Mouse (Mus musculus) gastrocnemius, postnatal 25 days (tissue): ENCODE measurements around the gene Rsad2. TPM values are rescaled to one million over a fixed set of nuclear protein-coding genes. Genes with fewer than 3 reads are reported as not detected.
"Not testable (repeated sequence)": the region's sequence is repeated elsewhere in the genome, so short reads cannot be mapped to it uniquely, and the experiment has no call there.

Source experiments
- DNase-seq: peaks from one replicate; pipeline ENCODE4 v3.0.0; 2022
- long read RNA-seq, 2 experiments: library from polyadenylated mRNA; stranded (forward); transcript quantifications; one replicate each; pipeline ENCODE4 v2.0.0; 2021
- total RNA-seq, 2 experiments: library from RNA; stranded (reverse); gene quantifications; 1 replicate in 1 of 2; 2 replicates in 1 of 2; pipeline ENCODE4 v1.2.3; 2021

Gene Rsad2
- under 1 TPM; 0.72 to 0.99 TPM for total RNA-seq
- long read RNA-seq, experiment 1 = 0 reads
- long read RNA-seq, experiment 2, partial matches to known transcripts = 0 of 1 reads
- long read RNA-seq, experiment 2, other reads (novel, unspliced or antisense) = 0 of 1 reads

- peak; percentile 69 for DNase-seq
Observed at GRCm38 (mm10) chr12:26456028-26456698, at the start of gene Rsad2. Rsad2 (minus strand) TSS chr12:26456452.

- DNase-seq = no peak
Observed at GRCm38 (mm10) chr12:26501042-26501441, 44.8 kb upstream of the Rsad2 start.

- no peak for DNase-seq
Observed at GRCm38 (mm10) chr12:26489942-26490341, 33.7 kb upstream of the Rsad2 start.

GRCm38 (mm10) chr12:26488617-26489274 lies 32.5 kb upstream of the Rsad2 start:
- DNase-seq = no peak

- DNase-seq = peak; percentile 19
Observed at GRCm38 (mm10) chr12:26487874-26488616, 31.8 kb upstream of the Rsad2 start.

- not testable (repeated sequence) for DNase-seq
Observed at GRCm38 (mm10) chr12:26485738-26486580, 29.7 kb upstream of the Rsad2 start.

- DNase-seq = peak; percentile 46
Observed at GRCm38 (mm10) chr12:26478196-26479004, 22.1 kb upstream of the Rsad2 start.

- no peak for DNase-seq
Observed at GRCm38 (mm10) chr12:26477198-26477597, 20.9 kb upstream of the Rsad2 start.

- no peak for DNase-seq
Observed at GRCm38 (mm10) chr12:26473746-26474145, 17.5 kb upstream of the Rsad2 start.

GRCm38 (mm10) chr12:26472770-26473481 lies 16.7 kb upstream of the Rsad2 start:
- no peak for DNase-seq

- no peak for DNase-seq
Observed at GRCm38 (mm10) chr12:26471376-26471775, 15.1 kb upstream of the Rsad2 start.

- no peak for DNase-seq
Observed at GRCm38 (mm10) chr12:26470042-26470409, 13.8 kb upstream of the Rsad2 start.

- DNase-seq = peak; percentile 80
Observed at GRCm38 (mm10) chr12:26469098-26470041, 13.1 kb upstream of the Rsad2 start, which contains the start of gene Cmpk2. Cmpk2 (plus strand) TSS chr12:26469204.

- DNase-seq = no peak
Observed at GRCm38 (mm10) chr12:26465600-26465999, 9.3 kb upstream of the Rsad2 start.

- DNase-seq = no peak
Observed at GRCm38 (mm10) chr12:26460091-26460490, 3.8 kb upstream of the Rsad2 start.

GRCm38 (mm10) chr12:26454682-26455081 lies 1.6 kb downstream of the Rsad2 start:
- no peak for DNase-seq

GRCm38 (mm10) chr12:26452951-26453350 lies 3.3 kb downstream of the Rsad2 start:
- DNase-seq = no peak

GRCm38 (mm10) chr12:26451150-26451549 lies 5.1 kb downstream of the Rsad2 start:
- DNase-seq = no peak

GRCm38 (mm10) chr12:26449483-26449882 lies 6.8 kb downstream of the Rsad2 start:
- no peak for DNase-seq
